Mouse (Mus musculus) spleen, adult 18-20 months (tissue): Measurements from ENCODE around the gene Galm.
A peak's percentile ranks its signal among the peaks of the same experiment; 100 is the strongest.

Experiments
- DNase-seq, 2 experiments: peaks; one replicate each; pipeline ENCODE4 v3.0.0; 2022; ENCODE audit warnings: mixed read lengths in 2 of 2

The Galm gene

GRCm38 (mm10) chr17:80127331-80128251, at the start of gene Galm:
Gene Galm (plus strand): TSS chr17:80127471.
- DNase-seq: peak; percentile 9 to 19

GRCm38 (mm10) chr17:80078726-80079125, 48.5 kb upstream of the Galm start:
- DNase-seq: no peak

- no peak for DNase-seq
Measured at GRCm38 (mm10) chr17:80083223-80083622, 44.0 kb upstream of the Galm start.

GRCm38 (mm10) chr17:80084424-80084823, 42.8 kb upstream of the Galm start:
- no peak for DNase-seq

- no peak for DNase-seq
Measured at GRCm38 (mm10) chr17:80086591-80086990, 40.7 kb upstream of the Galm start.

- DNase-seq: no peak
Measured at GRCm38 (mm10) chr17:80088168-80088567, 39.1 kb upstream of the Galm start.

- no peak for DNase-seq
Measured at GRCm38 (mm10) chr17:80090551-80090950, 36.7 kb upstream of the Galm start.

GRCm38 (mm10) chr17:80091879-80092549, 35.3 kb upstream of the Galm start:
- DNase-seq: no peak

- DNase-seq: no peak
Measured at GRCm38 (mm10) chr17:80095254-80095899, 31.9 kb upstream of the Galm start.

GRCm38 (mm10) chr17:80096043-80096719, 31.1 kb upstream of the Galm start:
- no peak for DNase-seq

- no peak for DNase-seq
Measured at GRCm38 (mm10) chr17:80096720-80097114, 30.6 kb upstream of the Galm start.

GRCm38 (mm10) chr17:80097221-80097620, 30.1 kb upstream of the Galm start:
- DNase-seq: no peak

GRCm38 (mm10) chr17:80099823-80100222, 27.4 kb upstream of the Galm start:
- no peak for DNase-seq

GRCm38 (mm10) chr17:80105348-80105978, 21.8 kb upstream of the Galm start:
- no peak for DNase-seq

GRCm38 (mm10) chr17:80112665-80113305, 14.5 kb upstream of the Galm start:
- DNase-seq: no peak

- DNase-seq: no peak
Measured at GRCm38 (mm10) chr17:80113468-80113867, 13.8 kb upstream of the Galm start.

- no peak for DNase-seq
Measured at GRCm38 (mm10) chr17:80120396-80120795, 6.9 kb upstream of the Galm start.

GRCm38 (mm10) chr17:80121833-80122232, 5.4 kb upstream of the Galm start:
- DNase-seq: no peak

GRCm38 (mm10) chr17:80124985-80125750, 2.1 kb upstream of the Galm start:
- no peak for DNase-seq

GRCm38 (mm10) chr17:80126166-80126565, 1.1 kb upstream of the Galm start:
- DNase-seq: no peak

GRCm38 (mm10) chr17:80128476-80128990, 1.3 kb downstream of the Galm start:
- no peak for DNase-seq
